Mouse (Mus musculus) testis, adult 2 months (tissue): ENCODE measurements around the gene Ahnak.
"Not testable (repeated sequence)": the region's sequence is repeated elsewhere in the genome, so short reads cannot be mapped to it uniquely, and the experiment has no call there.

Experiments used
- CTCF ChIP-seq: fragments of 200-500 bp; IDR thresholded peaks from 2 replicates; pipeline ENCODE4 v1.5.1; 2012; ENCODE audit warnings: low read depth, mild to moderate bottlenecking, inconsistent platforms, low read length, moderate library complexity; ENCODE audit not compliant: control insufficient read depth, insufficient read depth, insufficient replicate concordance
- POLR2A ChIP-seq: fragments of 200-500 bp; IDR thresholded peaks from 2 replicates; pipeline ENCODE4 v1.6.1; 2012; ENCODE audit warnings: low read depth, mild to moderate bottlenecking, inconsistent platforms, low read length, moderate library complexity; ENCODE audit not compliant: control insufficient read depth

- TF ChIP-seq CTCF, POLR2A: not testable (repeated sequence)
These were observed 134.9 kb downstream of the Ahnak start for GRCm38 (mm10) chr19:9123986-9124385.
